Mouse (Mus musculus): ENCODE results near the gene Plbd2. TPM values are rescaled to one million over a fixed set of nuclear protein-coding genes. Genes with fewer than 3 reads are reported as not detected.

Plbd2 gene
- total and polyA plus RNA-seq, 2 experiments from 2014 or later = 35.2 to 53.9 TPM

- Histone ChIP-seq H3K9me3 (ENCODE audit: low read length) (no peaks in the 10 kb centered on the region), H3K4me1 (ENCODE audit: insufficient read depth, low read length) (no peaks in the 10 kb centered on the region), H3K27me3 (ENCODE audit: insufficient read depth, low read length) (no peaks in the 10 kb centered on the region), H3K9ac (replicated peaks; ENCODE audit: low read length) (no peak overlapping the region), H3K36me3 (ENCODE audit: insufficient read depth, low read length) (peaks cover 17% of the 10 kb centered on the region; the same call in 1 of the 2 replicates), H3K4me3 (ENCODE audit: low read length) (no peak overlapping the region), H3K27ac (no peak overlapping the region), H3K4me2 (ENCODE audit: low read depth, low read length) (no peak overlapping the region)
- ATAC-seq (no peak), DNase-seq (ENCODE audit: low spot score) (no peak)
- no peak for TF ChIP-seq CTCF (IDR thresholded peaks at IDR 0.05; ENCODE audit: low read depth)
- 49% methylated on average over 9 of the region's 9 CpGs for WGBS
Measured at GRCm38 (mm10) chr5:120481205-120481604, 22.2 kb downstream of the Plbd2 start.

DNA sequence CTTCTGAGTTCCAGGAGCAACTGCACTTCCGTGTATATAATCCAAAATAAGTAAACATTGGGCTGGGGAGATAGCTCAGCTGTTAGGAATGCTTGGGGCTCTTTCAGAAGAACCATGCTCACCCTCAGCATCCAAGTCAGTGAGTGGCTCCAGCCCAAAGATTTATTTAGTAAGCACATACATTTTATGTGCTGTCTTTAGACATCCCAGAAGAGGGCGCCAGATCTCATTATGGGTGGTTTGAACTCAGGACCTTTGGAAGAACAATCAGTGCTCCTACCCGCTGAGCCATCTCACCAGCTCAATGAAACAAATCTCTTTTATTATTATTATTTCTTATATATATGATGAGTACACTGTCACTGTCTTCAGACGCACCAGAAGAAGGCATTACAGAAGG lies 23.9 kb downstream of the Plbd2 start:
- H3K9me3 ChIP-seq (ENCODE audit: low read length) = no peaks in the 10 kb centered on the region
- H3K4me3 ChIP-seq (ENCODE audit: low read length) = no peak overlapping the region
- H3K36me3 ChIP-seq (ENCODE audit: insufficient read depth, low read length) = 0 out of 2 replicates have a peak, but pooled peaks cover 5% of the 10 kb centered on the region
- ATAC-seq (no peak), DNase-seq (ENCODE audit: low spot score) (no peak)
- H3K27ac ChIP-seq = no peak overlapping the region
- H3K27me3 ChIP-seq (ENCODE audit: insufficient read depth, low read length) = no peaks in the 10 kb centered on the region
- WGBS = 74% methylated on average over 4 of the region's 4 CpGs
- no peak overlapping the region for H3K9ac ChIP-seq (replicated peaks; ENCODE audit: low read length)
- no peak for TF ChIP-seq CTCF (IDR thresholded peaks at IDR 0.05; ENCODE audit: low read depth)
- H3K4me2 ChIP-seq (ENCODE audit: low read depth, low read length) = no peak overlapping the region
- H3K4me1 ChIP-seq (ENCODE audit: insufficient read depth, low read length) = no peaks in the 10 kb centered on the region

- H3K36me3 ChIP-seq (ENCODE audit: insufficient read depth, low read length) = no peaks in the 10 kb centered on the region
- no peaks in the 10 kb centered on the region for H3K27me3 ChIP-seq (ENCODE audit: insufficient read depth, low read length)
- no peaks in the 10 kb centered on the region for H3K9me3 ChIP-seq (ENCODE audit: low read length)
- 93% methylated on average over 5 of the region's 5 CpGs for WGBS
- H3K9ac ChIP-seq (replicated peaks; ENCODE audit: low read length) = no peak overlapping the region
- no peak overlapping the region for H3K4me3 ChIP-seq (ENCODE audit: low read length)
- no peak overlapping the region for H3K4me2 ChIP-seq (ENCODE audit: low read depth, low read length)
- H3K4me1 ChIP-seq (ENCODE audit: insufficient read depth, low read length) = no peaks in the 10 kb centered on the region
- no peak for TF ChIP-seq CTCF (IDR thresholded peaks at IDR 0.05; ENCODE audit: low read depth)
- DNase-seq (ENCODE audit: low spot score) = no peak
- H3K27ac ChIP-seq = no peak overlapping the region
- ATAC-seq = no peak
Measured at GRCm38 (mm10) chr5:120477993-120478392, 25.4 kb downstream of the Plbd2 start.

- H3K27me3 ChIP-seq (ENCODE audit: insufficient read depth, low read length) = no peaks in the 10 kb centered on the region
- no peak for TF ChIP-seq CTCF (IDR thresholded peaks at IDR 0.05; ENCODE audit: low read depth)
- H3K4me3 ChIP-seq (ENCODE audit: low read length) = no peak within 1 kb of the TSS
Measured at GRCm38 (mm10) chr5:120476296-120476695, 27.1 kb downstream of the Plbd2 start, which contains the start of gene Sds. TSS of gene Sds (plus strand) at chr5:120476526.

DNA sequence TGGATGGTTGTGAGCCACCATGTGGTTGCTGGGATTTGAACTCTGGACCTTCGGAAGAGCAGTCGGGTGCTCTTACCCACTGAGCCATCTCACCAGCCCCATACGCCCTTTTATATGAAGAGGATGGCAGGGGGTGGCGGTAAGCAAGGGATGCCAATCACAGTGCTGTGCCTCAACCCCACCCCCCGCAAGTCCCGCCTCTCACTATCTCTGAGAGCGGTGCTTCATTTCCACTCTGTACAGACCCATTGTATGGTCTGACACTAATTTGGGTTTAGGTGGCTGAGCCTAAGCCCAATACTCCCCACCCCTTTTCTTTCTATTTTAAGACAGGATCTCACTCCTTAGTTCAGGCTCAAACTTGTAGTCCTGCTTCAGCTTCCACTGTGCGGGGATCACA lies 27.6 kb downstream of the Plbd2 start:
- H3K4me3 ChIP-seq (ENCODE audit: low read length) = no peak overlapping the region
- no peaks in the 10 kb centered on the region for H3K36me3 ChIP-seq (ENCODE audit: insufficient read depth, low read length)
- H3K4me1 ChIP-seq (ENCODE audit: insufficient read depth, low read length) = no peaks in the 10 kb centered on the region
- no peak overlapping the region for H3K9ac ChIP-seq (replicated peaks; ENCODE audit: low read length)
- DNase-seq (ENCODE audit: low spot score) (no peak), ATAC-seq (peak; percentile 25; the same call in 1 of the 2 replicates)
- H3K27ac ChIP-seq = no peak overlapping the region
- no peak overlapping the region for H3K4me2 ChIP-seq (ENCODE audit: low read depth, low read length)
- H3K9me3 ChIP-seq (ENCODE audit: low read length) = no peaks in the 10 kb centered on the region
- WGBS = 59% methylated on average over 8 of the region's 8 CpGs
- TF ChIP-seq CTCF (IDR thresholded peaks at IDR 0.05; ENCODE audit: low read depth) = no peak
- H3K27me3 ChIP-seq (ENCODE audit: insufficient read depth, low read length) = no peaks in the 10 kb centered on the region

More at GRCm38 (mm10) chr5:120476296-120476695, 27.1 kb downstream of the Plbd2 start, which contains the start of gene Sds:
- no peak for DNase-seq (ENCODE audit: low spot score)
- 17% methylated on average over 13 of the region's 13 CpGs for WGBS
- ATAC-seq = peak; percentile 49; the same call in 1 of the 2 replicates
- Histone ChIP-seq H3K27ac (no peak within 1 kb of the TSS), H3K9ac (replicated peaks; ENCODE audit: low read length) (no peak within 1 kb of the TSS), H3K4me1 (ENCODE audit: insufficient read depth, low read length) (no peaks in the 10 kb centered on the region), H3K36me3 (ENCODE audit: insufficient read depth, low read length) (no peaks in the 10 kb centered on the region), H3K9me3 (ENCODE audit: low read length) (no peaks in the 10 kb centered on the region), H3K4me2 (ENCODE audit: low read depth, low read length) (no peak within 1 kb of the TSS)

DNA sequence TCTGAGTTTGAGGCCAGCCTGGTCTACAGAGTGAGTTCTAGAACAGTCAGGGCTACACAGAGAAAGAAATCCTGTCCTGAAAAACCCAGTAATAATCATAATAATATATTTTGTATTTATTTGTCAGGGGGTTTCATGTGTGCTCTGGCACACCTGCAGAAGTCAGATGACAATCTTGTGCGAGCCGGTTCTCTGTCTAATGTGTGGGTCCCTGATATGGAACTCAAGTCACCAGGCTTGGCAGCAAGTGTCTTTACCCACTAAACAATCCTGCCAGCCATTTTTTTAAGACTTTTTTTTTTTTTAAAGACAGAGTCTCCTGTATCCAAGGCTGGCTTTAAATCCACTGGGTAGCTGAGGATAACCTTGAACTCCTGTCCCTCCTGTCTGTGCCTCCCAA lies 30.1 kb downstream of the Plbd2 start:
- WGBS = 92% methylated on average over 2 of the region's 2 CpGs
- Histone ChIP-seq H3K9ac (replicated peaks; ENCODE audit: low read length) (no peak overlapping the region), H3K4me3 (ENCODE audit: low read length) (no peak overlapping the region), H3K27ac (no peak overlapping the region), H3K4me1 (ENCODE audit: insufficient read depth, low read length) (no peaks in the 10 kb centered on the region), H3K27me3 (ENCODE audit: insufficient read depth, low read length) (no peaks in the 10 kb centered on the region), H3K9me3 (ENCODE audit: low read length) (no peaks in the 10 kb centered on the region), H3K4me2 (ENCODE audit: low read depth, low read length) (no peak overlapping the region), H3K36me3 (ENCODE audit: insufficient read depth, low read length) (no peaks in the 10 kb centered on the region)
- DNase-seq (ENCODE audit: low spot score) (no peak), ATAC-seq (no peak)
- TF ChIP-seq CTCF (IDR thresholded peaks at IDR 0.05; ENCODE audit: low read depth) = no peak

- Histone ChIP-seq H3K9ac (replicated peaks; ENCODE audit: low read length) (no peak within 1 kb of the TSS), H3K27me3 (ENCODE audit: insufficient read depth, low read length) (no peaks in the 10 kb centered on the region), H3K9me3 (ENCODE audit: low read length) (no peaks in the 10 kb centered on the region), H3K36me3 (ENCODE audit: insufficient read depth, low read length) (no peaks in the 10 kb centered on the region), H3K4me3 (ENCODE audit: low read length) (no peak within 1 kb of the TSS), H3K4me1 (ENCODE audit: insufficient read depth, low read length) (no peaks in the 10 kb centered on the region), H3K4me2 (ENCODE audit: low read depth, low read length) (no peak within 1 kb of the TSS), H3K27ac (no peak within 1 kb of the TSS)
- DNase-seq (ENCODE audit: low spot score) (no peak), ATAC-seq (no peak)
- WGBS = 77% methylated on average over 8 of the region's 8 CpGs
- no peak for TF ChIP-seq CTCF (IDR thresholded peaks at IDR 0.05; ENCODE audit: low read depth)
Measured at GRCm38 (mm10) chr5:120472770-120473169, 30.7 kb downstream of the Plbd2 start, which contains the start of gene Sdsl. TSS of gene Sdsl (minus strand) at chr5:120472810.

Data from hindbrain, postnatal 0 days (tissue).